Mouse (Mus musculus) E14TG2a.4 (cell line): ENCODE measurements around the gene Rem1.
A peak's percentile ranks its signal among the peaks of the same experiment; 100 is the strongest.
"Not testable (repeated sequence)": the region's sequence is repeated elsewhere in the genome, so short reads cannot be mapped to it uniquely, and the experiment has no call there.

Source experiments
- H3K27me3 ChIP-seq: 2 replicates; pipeline ENCODE4 v1.6.1; 2014; ENCODE audit warnings: low read length, control low read depth; ENCODE audit not compliant: insufficient read depth
- H3K36me3 ChIP-seq: 2 replicates; pipeline ENCODE4 v1.6.1; 2014; ENCODE audit warnings: low read length, control low read depth; ENCODE audit not compliant: insufficient read depth
- H3K4me1 ChIP-seq: replicated peaks from 2 replicates; pipeline ENCODE4 v1.6.1; 2014; ENCODE audit warnings: low read depth, low read length, control low read depth
- H3K4me3 ChIP-seq: replicated peaks from 2 replicates; pipeline ENCODE4 v1.5.1; 2014; ENCODE audit warnings: mild to moderate bottlenecking, low read length
- H3K9me3 ChIP-seq: 2 replicates; pipeline ENCODE4 v1.6.1; 2014; ENCODE audit warnings: low read length, control low read depth
- CTCF ChIP-seq: conservative IDR thresholded peaks from 2 replicates; pipeline ENCODE4 v1.5.1; 2014; ENCODE audit warnings: low read length
- NANOG ChIP-seq: IDR thresholded peaks from 2 replicates; pipeline ENCODE4 v1.6.1; 2014; ENCODE audit warnings: borderline replicate concordance, low read length, mixed read lengths
- POU5F1 ChIP-seq: IDR thresholded peaks from 2 replicates; pipeline ENCODE4 v1.6.1; 2014; ENCODE audit warnings: low read length, borderline replicate concordance

Gene Rem1

DNA sequence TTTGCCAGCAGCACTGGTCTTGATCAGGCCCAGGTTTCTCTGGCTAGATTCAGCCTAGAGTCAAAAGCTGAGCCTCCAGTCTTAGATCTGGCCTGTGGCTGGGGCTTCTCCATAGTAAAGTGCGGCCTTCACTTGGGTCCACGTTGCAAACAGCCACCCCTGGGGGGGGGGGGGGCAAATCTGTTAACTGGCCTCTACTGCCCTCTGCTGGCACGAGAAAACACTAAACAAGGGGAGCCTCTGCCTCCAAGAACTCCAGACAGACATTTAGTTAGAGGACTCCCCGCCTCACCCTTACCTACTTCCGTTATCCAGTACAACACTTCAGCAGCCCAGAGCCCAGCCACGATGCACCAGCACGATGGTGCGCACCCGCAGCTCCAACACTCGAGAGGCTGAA, 30.6 kb downstream of the Rem1 start:
- peaks cover 8% of the 10 kb centered on the region; the same call in 1 of the 2 replicates for H3K27me3 ChIP-seq
- TF ChIP-seq CTCF (peak; percentile 41), POU5F1 (no peak), NANOG (no peak)
- H3K4me1 ChIP-seq: peaks cover 14% of the 10 kb centered on the region
- no peaks in the 10 kb centered on the region for H3K36me3 ChIP-seq
- H3K9me3 ChIP-seq: peaks cover 6% of the 10 kb centered on the region; the same call in 1 of the 2 replicates
- H3K4me3 ChIP-seq: no peak overlapping the region

DNA sequence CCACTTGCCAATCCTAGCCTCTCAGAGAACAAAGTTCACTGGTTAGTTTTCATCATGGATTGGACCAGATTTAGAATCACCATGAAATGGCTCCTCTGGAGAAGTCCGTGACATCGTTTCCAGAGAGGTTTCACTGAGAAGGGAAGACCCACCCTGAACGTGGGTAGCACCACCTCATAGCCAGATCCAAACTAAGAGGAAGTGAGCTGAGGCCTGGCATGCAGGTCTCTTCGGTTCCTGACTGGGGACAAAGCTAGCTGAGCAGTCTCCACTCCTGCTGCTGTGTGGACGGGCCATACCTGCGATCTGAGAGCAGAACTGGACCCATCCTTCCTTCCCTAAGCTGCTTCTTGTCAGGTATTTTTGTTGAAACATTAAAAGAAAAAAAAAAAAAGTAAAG, 34.4 kb downstream of the Rem1 start:
- Histone ChIP-seq H3K36me3 (no peaks in the 10 kb centered on the region), H3K4me1 (peaks cover 8% of the 10 kb centered on the region; the same call in 1 of the 2 replicates), H3K9me3 (peaks cover 6% of the 10 kb centered on the region; the same call in 1 of the 2 replicates), H3K27me3 (peaks cover 13% of the 10 kb centered on the region; the same call in 1 of the 2 replicates), H3K4me3 (no peak overlapping the region)
- TF ChIP-seq POU5F1 (no peak), CTCF (no peak), NANOG (no peak)

DNA sequence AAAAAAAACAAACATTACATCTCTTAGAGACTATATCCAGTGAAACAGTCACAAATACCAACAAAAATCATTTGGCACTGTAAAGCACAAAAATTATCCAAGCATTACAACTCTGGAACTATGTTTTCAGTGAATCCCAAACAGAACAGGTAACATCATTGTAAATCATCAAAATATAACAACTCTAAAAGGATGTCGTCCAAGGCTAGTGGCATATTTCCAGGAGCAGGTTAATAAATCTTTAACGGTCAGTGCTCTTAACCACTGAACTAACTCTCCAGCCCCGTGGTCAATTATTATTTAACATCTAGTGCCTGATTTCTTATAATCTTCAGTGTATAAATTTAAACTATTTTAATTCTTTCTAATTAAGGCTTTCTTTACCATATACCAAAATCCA, 39.4 kb downstream of the Rem1 start:
- not testable (repeated sequence) for H3K36me3 ChIP-seq, H3K4me3 ChIP-seq, H3K9me3 ChIP-seq
- Histone ChIP-seq H3K27me3 (peaks cover 13% of the 10 kb centered on the region; the same call in 1 of the 2 replicates), H3K4me1 (peaks cover 15% of the 10 kb centered on the region)

DNA sequence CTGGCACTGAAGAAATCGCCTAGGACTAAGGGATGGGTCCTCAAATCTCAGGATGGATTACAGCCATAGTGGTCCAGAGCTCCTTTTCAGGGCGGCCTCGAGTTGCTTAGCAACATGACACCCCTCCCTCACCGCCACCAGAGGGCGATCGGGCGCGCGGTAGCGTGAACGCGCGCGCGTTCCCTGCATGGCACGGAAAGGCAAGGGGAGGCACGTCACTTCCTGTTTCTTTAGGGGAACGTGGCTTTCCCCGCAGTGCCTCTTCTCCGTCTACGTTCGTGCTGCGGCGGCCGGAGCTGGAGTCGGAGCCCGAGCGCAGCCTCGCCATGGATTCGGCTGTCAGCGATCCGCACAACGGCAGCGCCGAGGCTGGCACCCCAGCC, 42.5 kb downstream of the Rem1 start, which contains the start of gene H13:
Gene H13 (plus strand): TSS at position 206 of the 383 bp plus-strand sequence.
- Histone ChIP-seq H3K27me3 (no peaks in the 10 kb centered on the region), H3K4me3 (peak within 1 kb of the TSS; percentile 99), H3K4me1 (peaks cover 41% of the 10 kb centered on the region), H3K9me3 (no peaks in the 10 kb centered on the region), H3K36me3 (peaks cover 30% of the 10 kb centered on the region)
- TF ChIP-seq CTCF (peak; percentile 43), POU5F1 (no peak), NANOG (no peak)

DNA sequence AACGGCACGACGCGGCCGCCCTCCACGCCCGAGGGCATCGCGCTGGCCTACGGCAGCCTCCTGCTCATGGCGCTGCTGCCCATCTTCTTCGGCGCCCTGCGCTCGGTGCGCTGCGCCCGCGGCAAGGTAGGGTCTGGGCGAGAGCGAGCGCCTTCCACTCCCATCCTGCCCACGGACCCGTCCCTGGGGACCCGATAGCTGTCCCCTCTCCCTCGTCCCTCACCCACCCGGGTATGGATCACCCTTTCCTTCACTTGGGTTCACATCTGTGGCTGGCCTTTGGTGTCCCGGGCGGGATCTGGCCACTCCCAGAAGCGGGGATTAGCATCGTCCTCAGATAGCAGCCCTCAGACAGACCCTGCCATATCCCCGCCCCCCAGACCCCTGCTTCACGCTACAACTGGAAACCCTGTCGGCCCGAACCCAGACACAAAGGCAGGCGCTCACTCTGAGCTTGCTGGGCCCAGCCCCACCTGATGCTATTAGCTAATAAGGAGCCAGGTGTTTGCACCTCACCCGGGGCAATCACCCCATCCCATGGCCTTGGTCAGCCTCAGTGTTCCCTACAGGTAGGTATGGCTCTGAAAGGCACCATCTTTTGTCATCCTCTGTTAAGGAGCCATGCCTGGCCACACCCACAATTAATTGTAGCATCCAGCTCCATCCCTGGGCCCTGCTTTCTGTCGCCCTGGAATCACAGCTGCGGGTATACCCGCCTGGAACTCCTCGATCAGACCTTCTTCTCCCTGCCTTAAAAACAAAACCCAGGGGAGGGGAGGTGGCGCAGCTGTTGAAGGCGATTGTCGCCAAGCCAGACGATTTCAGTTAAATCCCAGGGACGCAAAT, 43.1 kb downstream of the Rem1 start:
- peaks cover 46% of the 10 kb centered on the region for H3K4me1 ChIP-seq
- H3K36me3 ChIP-seq: peaks cover 36% of the 10 kb centered on the region
- H3K4me3 ChIP-seq: peak overlapping the region; percentile 99
- no peaks in the 10 kb centered on the region for H3K9me3 ChIP-seq
- H3K27me3 ChIP-seq: no peaks in the 10 kb centered on the region
- no peak for TF ChIP-seq POU5F1
- TF ChIP-seq NANOG: no peak
- TF ChIP-seq CTCF: no peak

DNA sequence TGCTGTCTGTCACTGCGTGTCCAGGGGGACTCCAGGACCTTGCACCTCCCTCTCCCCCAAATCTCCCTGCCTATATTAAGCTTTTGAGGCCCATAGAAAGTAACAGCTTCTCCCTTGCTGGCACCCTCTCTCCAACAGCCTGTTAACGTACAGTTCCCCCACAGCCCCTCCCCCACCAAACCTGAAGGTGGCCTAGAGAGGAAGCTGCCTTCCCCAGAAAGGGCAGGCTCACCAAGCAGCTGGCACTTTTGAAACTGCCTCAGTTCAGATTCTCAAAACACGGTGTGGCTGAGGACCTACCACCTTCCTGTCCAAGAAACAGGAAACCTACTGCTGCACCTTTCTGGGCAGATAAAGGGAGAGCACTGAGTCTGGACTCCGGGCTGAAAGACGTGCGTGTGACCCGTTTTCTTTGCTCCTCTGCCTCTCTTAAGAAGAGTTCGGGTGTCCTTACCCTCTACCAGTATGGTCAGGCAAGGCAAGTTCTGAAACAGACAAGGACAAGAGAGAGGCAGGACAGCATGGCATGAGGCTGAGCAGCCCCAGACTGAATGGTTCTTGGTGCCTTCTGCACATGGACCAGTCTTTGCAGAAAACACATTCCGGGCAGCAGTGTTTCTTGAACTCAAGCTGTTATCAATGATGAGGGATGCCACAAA, 44.4 kb downstream of the Rem1 start:
- TF ChIP-seq NANOG: no peak
- TF ChIP-seq POU5F1: no peak
- no peak for TF ChIP-seq CTCF
- Histone ChIP-seq H3K4me1 (peaks cover 51% of the 10 kb centered on the region), H3K9me3 (no peaks in the 10 kb centered on the region), H3K36me3 (peaks cover 49% of the 10 kb centered on the region), H3K27me3 (no peaks in the 10 kb centered on the region), H3K4me3 (peak overlapping the region; percentile 99)

DNA sequence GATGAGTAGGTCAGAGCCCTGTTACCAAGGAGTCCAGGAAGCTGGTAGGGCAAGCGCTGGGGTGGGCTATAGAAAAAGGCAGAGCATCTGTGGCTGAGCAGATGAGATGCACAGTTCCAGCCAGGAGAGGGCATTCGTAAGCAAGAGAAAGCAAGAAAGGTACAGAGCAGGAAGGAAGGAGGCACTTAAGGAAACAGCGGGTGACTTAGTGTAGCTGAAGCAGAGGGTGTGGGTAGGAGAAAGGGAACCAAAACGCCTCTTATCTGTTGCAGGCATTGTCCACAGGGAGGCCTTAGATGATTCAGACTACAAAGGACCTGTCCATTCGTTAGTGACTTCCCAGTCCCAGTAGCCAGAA, 44.9 kb downstream of the Rem1 start:
- TF ChIP-seq CTCF (peak; percentile 47; the same call in 1 of the 2 replicates), POU5F1 (no peak), NANOG (peak; percentile 31; the same call in 1 of the 2 replicates)
- Histone ChIP-seq H3K4me1 (peaks cover 51% of the 10 kb centered on the region), H3K36me3 (peaks cover 54% of the 10 kb centered on the region), H3K4me3 (peak overlapping the region; percentile 99; the same call in 1 of the 2 replicates), H3K27me3 (no peaks in the 10 kb centered on the region), H3K9me3 (no peaks in the 10 kb centered on the region)

DNA sequence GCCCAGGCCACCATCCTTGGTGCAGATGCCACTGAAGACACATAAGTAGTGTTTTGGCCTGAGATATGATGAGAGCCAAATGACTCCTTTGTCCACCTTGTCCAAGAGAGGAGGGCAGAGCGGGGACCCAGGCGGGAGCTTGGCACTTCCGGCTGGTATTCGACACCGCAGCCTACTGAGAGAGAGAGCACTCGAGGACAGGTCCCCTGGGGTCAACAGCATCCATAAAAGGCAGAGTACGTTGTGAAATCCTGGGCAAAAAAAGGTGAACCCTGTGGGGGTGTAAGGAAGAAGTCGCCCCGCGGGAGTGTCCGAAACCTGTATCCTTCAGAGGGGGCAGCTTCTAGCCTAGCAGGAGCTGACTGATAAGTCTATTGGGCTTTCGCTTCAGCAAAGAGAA, 45.4 kb downstream of the Rem1 start:
- peaks cover 54% of the 10 kb centered on the region for H3K4me1 ChIP-seq

More for the DNA sequence above, 45.4 kb downstream of the Rem1 start:
- Histone ChIP-seq H3K27me3 (no peaks in the 10 kb centered on the region), H3K4me3 (0 out of 2 replicates have a peak overlapping the region, but pooled peaks have one; percentile 13), H3K9me3 (no peaks in the 10 kb centered on the region), H3K36me3 (peaks cover 59% of the 10 kb centered on the region)
- TF ChIP-seq NANOG (no peak), CTCF (no peak), POU5F1 (no peak)
